Mouse (Mus musculus): Measurements from ENCODE around the gene Kit. TPM values are rescaled to one million over a fixed set of nuclear protein-coding genes. Genes with fewer than 3 reads are reported as not detected.

The Kit gene
- polyA plus RNA-seq, 1 experiment from 2014 or later: 46.0 TPM

- Histone ChIP-seq H3K27me3 (replicated peaks) (no peaks in the 10 kb centered on the region), H3K9me3 (replicated peaks) (no peaks in the 10 kb centered on the region), H3K36me3 (no peaks in the 10 kb centered on the region), H3K4me3 (replicated peaks) (no peak overlapping the region), H3K4me2 (peak overlapping the region; percentile 23; the same call in 1 of the 2 replicates), H3K4me1 (peaks cover 8% of the 10 kb centered on the region), H3K9ac (replicated peaks) (no peak overlapping the region), H3K27ac (replicated peaks) (no peak overlapping the region)
- no peak for ATAC-seq (ENCODE audit: low FRiP score)
- WGBS: 68% methylated on average over 7 of the region's 7 CpGs
Measured at GRCm38 (mm10) chr5:75699081-75699480, 124.4 kb downstream of the Kit start.

DNA sequence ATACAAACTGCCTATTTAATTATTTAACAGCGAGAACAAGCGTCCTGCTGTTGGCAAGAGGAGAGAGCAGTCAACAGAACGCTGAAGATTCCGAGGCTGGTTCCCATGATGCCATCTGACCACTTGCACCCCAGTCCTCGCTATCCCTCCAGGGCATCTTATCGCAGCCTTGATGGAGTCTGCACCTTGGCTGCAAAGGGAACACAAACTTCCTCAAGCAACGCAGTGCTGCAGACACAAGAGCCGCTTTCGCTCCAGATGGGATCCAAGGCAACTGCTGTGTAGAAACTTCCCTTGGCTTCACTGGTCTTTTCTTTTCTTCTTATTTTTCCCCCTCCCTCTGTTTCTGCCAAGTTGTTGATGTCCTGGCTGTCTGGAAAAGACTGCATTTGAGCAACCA is 124.8 kb downstream of the Kit start:
- Histone ChIP-seq H3K9ac (replicated peaks) (no peak overlapping the region), H3K4me1 (peaks cover 8% of the 10 kb centered on the region), H3K4me3 (replicated peaks) (no peak overlapping the region), H3K36me3 (no peaks in the 10 kb centered on the region), H3K4me2 (peak overlapping the region; percentile 23; the same call in 1 of the 2 replicates), H3K9me3 (replicated peaks) (no peaks in the 10 kb centered on the region), H3K27ac (replicated peaks) (no peak overlapping the region), H3K27me3 (replicated peaks) (no peaks in the 10 kb centered on the region)
- 56% methylated on average over 9 of the region's 9 CpGs for WGBS
- no peak for ATAC-seq (ENCODE audit: low FRiP score)

DNA sequence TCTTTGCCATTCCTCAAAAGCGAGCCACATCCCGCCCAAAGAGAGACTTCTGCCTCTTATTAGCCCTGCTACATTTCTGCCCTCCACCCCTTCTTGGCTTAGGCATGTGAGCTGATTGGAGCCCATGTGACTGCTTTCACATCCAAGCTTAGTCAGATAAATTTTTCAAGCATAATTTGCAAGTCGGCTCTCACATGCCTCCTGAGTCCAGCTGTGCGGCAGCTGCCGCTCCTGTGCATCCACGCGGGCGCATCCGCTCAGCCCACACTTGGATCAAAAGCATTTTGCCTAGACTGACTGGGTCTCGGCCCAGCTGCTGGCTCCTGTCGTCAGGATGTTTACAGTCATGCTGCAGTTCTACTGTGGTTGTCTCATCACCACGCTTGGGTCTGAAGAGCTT is 126.9 kb downstream of the Kit start:
- Histone ChIP-seq H3K4me3 (replicated peaks) (no peak overlapping the region), H3K9me3 (replicated peaks) (no peaks in the 10 kb centered on the region), H3K27me3 (replicated peaks) (no peaks in the 10 kb centered on the region), H3K9ac (replicated peaks) (no peak overlapping the region), H3K36me3 (no peaks in the 10 kb centered on the region), H3K27ac (replicated peaks) (no peak overlapping the region), H3K4me2 (no peak overlapping the region), H3K4me1 (peaks cover 8% of the 10 kb centered on the region)
- ATAC-seq (ENCODE audit: low FRiP score): peak; percentile 57; the same call in 1 of the 2 replicates
- WGBS: 79% methylated on average over 12 of the region's 12 CpGs

GRCm38 (mm10) chr5:75702080-75702479 is 127.4 kb downstream of the Kit start:
- 92% methylated on average over 8 of the region's 8 CpGs for WGBS
- no peak overlapping the region for H3K9ac ChIP-seq (replicated peaks)
- no peak for ATAC-seq (ENCODE audit: low FRiP score)

GRCm38 (mm10) chr5:75704584-75705175 is 130.0 kb downstream of the Kit start:
- Histone ChIP-seq H3K36me3 (no peaks in the 10 kb centered on the region), H3K4me1 (peaks cover 2% of the 10 kb centered on the region), H3K27ac (replicated peaks) (no peak overlapping the region), H3K4me2 (no peak overlapping the region), H3K9me3 (replicated peaks) (no peaks in the 10 kb centered on the region), H3K9ac (replicated peaks) (no peak overlapping the region), H3K27me3 (replicated peaks) (no peaks in the 10 kb centered on the region), H3K4me3 (replicated peaks) (no peak overlapping the region)
- ATAC-seq (ENCODE audit: low FRiP score): no peak
- WGBS: 91% methylated on average over 7 of the region's 7 CpGs

More at GRCm38 (mm10) chr5:75702080-75702479, 127.4 kb downstream of the Kit start:
- no peaks in the 10 kb centered on the region for H3K36me3 ChIP-seq
- no peak overlapping the region for H3K4me3 ChIP-seq (replicated peaks)
- no peaks in the 10 kb centered on the region for H3K9me3 ChIP-seq (replicated peaks)
- H3K4me2 ChIP-seq: no peak overlapping the region
- no peaks in the 10 kb centered on the region for H3K27me3 ChIP-seq (replicated peaks)
- H3K27ac ChIP-seq (replicated peaks): no peak overlapping the region
- peaks cover 8% of the 10 kb centered on the region for H3K4me1 ChIP-seq

GRCm38 (mm10) chr5:75705421-75705820 is 130.7 kb downstream of the Kit start:
- Histone ChIP-seq H3K4me2 (no peak overlapping the region), H3K27ac (replicated peaks) (no peak overlapping the region), H3K36me3 (no peaks in the 10 kb centered on the region), H3K4me1 (no peaks in the 10 kb centered on the region), H3K9ac (replicated peaks) (no peak overlapping the region), H3K4me3 (replicated peaks) (no peak overlapping the region), H3K27me3 (replicated peaks) (no peaks in the 10 kb centered on the region), H3K9me3 (replicated peaks) (no peaks in the 10 kb centered on the region)
- 89% methylated on average over 1 of the region's 1 CpGs for WGBS
- ATAC-seq (ENCODE audit: low FRiP score): no peak
